Mouse (Mus musculus): ENCODE measurements around the gene Gps1. TPM values are rescaled to one million over a fixed set of nuclear protein-coding genes. Genes with fewer than 3 reads are reported as not detected.
"Not testable (repeated sequence)": the region's sequence is repeated elsewhere in the genome, so short reads cannot be mapped to it uniquely, and the experiment has no call there.

The Gps1 gene
- polyA plus RNA-seq, 1 experiment from 2014 or later: 245 TPM

- not testable (repeated sequence) for ATAC-seq (ENCODE audit: insufficient number of reproducible peaks, insufficient read depth, low FRiP score, low TSS enrichment); H3K4me1 ChIP-seq; H3K4me3 ChIP-seq; H3K9ac ChIP-seq; H3K36me3 ChIP-seq; H3K9me3 ChIP-seq; H3K4me2 ChIP-seq (replicated peaks); H3K27ac ChIP-seq
- peaks cover 16% of the 10 kb centered on the region for H3K27me3 ChIP-seq
- WGBS: 79% methylated on average over 3 of the region's 7 CpGs
These were observed 17.0 kb upstream of the Gps1 start for GRCm38 (mm10) chr11:120767023-120767422.

GRCm38 (mm10) chr11:120768206-120768605, 15.9 kb upstream of the Gps1 start:
- Histone ChIP-seq H3K27me3 (peaks cover 10% of the 10 kb centered on the region; the same call in 1 of the 2 replicates), H3K36me3 (no peaks in the 10 kb centered on the region), H3K4me1 (no peaks in the 10 kb centered on the region), H3K4me2 (replicated peaks) (no peak overlapping the region), H3K9ac (no peak overlapping the region), H3K4me3 (no peak overlapping the region), H3K27ac (no peak overlapping the region), H3K9me3 (no peaks in the 10 kb centered on the region)
- ATAC-seq (ENCODE audit: insufficient number of reproducible peaks, insufficient read depth, low FRiP score, low TSS enrichment): no peak
- 69% methylated on average over 1 of the region's 1 CpGs for WGBS

GRCm38 (mm10) chr11:120772749-120773148, 11.3 kb upstream of the Gps1 start:
- Histone ChIP-seq H3K27me3 (no peaks in the 10 kb centered on the region), H3K4me1 (peaks cover 8% of the 10 kb centered on the region; the same call in 1 of the 2 replicates), H3K4me3 (no peak overlapping the region), H3K36me3 (no peaks in the 10 kb centered on the region), H3K9me3 (no peaks in the 10 kb centered on the region), H3K4me2 (replicated peaks) (no peak overlapping the region), H3K9ac (no peak overlapping the region), H3K27ac (no peak overlapping the region)
- 78% methylated on average over 3 of the region's 3 CpGs for WGBS
- no peak for ATAC-seq (ENCODE audit: insufficient number of reproducible peaks, insufficient read depth, low FRiP score, low TSS enrichment)

- Histone ChIP-seq H3K4me1 (peaks cover 8% of the 10 kb centered on the region; the same call in 1 of the 2 replicates), H3K27ac (no peak overlapping the region), H3K4me3 (no peak overlapping the region), H3K27me3 (no peaks in the 10 kb centered on the region), H3K9ac (no peak overlapping the region), H3K9me3 (no peaks in the 10 kb centered on the region), H3K36me3 (no peaks in the 10 kb centered on the region), H3K4me2 (replicated peaks) (no peak overlapping the region)
- WGBS: 88% methylated on average over 7 of the region's 7 CpGs
- ATAC-seq (ENCODE audit: insufficient number of reproducible peaks, insufficient read depth, low FRiP score, low TSS enrichment): no peak
These were observed 10.4 kb upstream of the Gps1 start for GRCm38 (mm10) chr11:120773463-120774190.

GRCm38 (mm10) chr11:120775774-120776469, 8.2 kb upstream of the Gps1 start:
- ATAC-seq (ENCODE audit: insufficient number of reproducible peaks, insufficient read depth, low FRiP score, low TSS enrichment): peak; percentile 19; the same call in 1 of the 2 replicates
- no peak overlapping the region for H3K9ac ChIP-seq
- peaks cover 6% of the 10 kb centered on the region; the same call in 1 of the 2 replicates for H3K36me3 ChIP-seq
- no peak overlapping the region for H3K4me3 ChIP-seq
- no peaks in the 10 kb centered on the region for H3K27me3 ChIP-seq
- no peaks in the 10 kb centered on the region for H3K9me3 ChIP-seq
- H3K4me1 ChIP-seq: peaks cover 8% of the 10 kb centered on the region; the same call in 1 of the 2 replicates
- no peak overlapping the region for H3K27ac ChIP-seq
- no peak overlapping the region; the same call in 1 of the 2 replicates for H3K4me2 ChIP-seq (replicated peaks)
- WGBS: 27% methylated on average over 15 of the region's 15 CpGs

- H3K4me1 ChIP-seq: peaks cover 8% of the 10 kb centered on the region; the same call in 1 of the 2 replicates
- WGBS: 30% methylated on average over 6 of the region's 6 CpGs
- H3K4me2 ChIP-seq (replicated peaks): no peak overlapping the region
- H3K27me3 ChIP-seq: no peaks in the 10 kb centered on the region
- H3K4me3 ChIP-seq: no peak overlapping the region
- ATAC-seq (ENCODE audit: insufficient number of reproducible peaks, insufficient read depth, low FRiP score, low TSS enrichment): no peak
- H3K9ac ChIP-seq: no peak overlapping the region
- peaks cover 14% of the 10 kb centered on the region; the same call in 1 of the 2 replicates for H3K36me3 ChIP-seq
- H3K9me3 ChIP-seq: no peaks in the 10 kb centered on the region
- H3K27ac ChIP-seq: no peak overlapping the region
These were observed 6.9 kb upstream of the Gps1 start for GRCm38 (mm10) chr11:120777123-120777522.

GRCm38 (mm10) chr11:120779876-120780275, 4.2 kb upstream of the Gps1 start:
- no peak overlapping the region for H3K4me2 ChIP-seq (replicated peaks)
- 85% methylated on average over 1 of the region's 1 CpGs for WGBS
- no peaks in the 10 kb centered on the region for H3K9me3 ChIP-seq
- no peaks in the 10 kb centered on the region for H3K27me3 ChIP-seq
- H3K9ac ChIP-seq: no peak overlapping the region
- peaks cover 19% of the 10 kb centered on the region; the same call in 1 of the 2 replicates for H3K36me3 ChIP-seq
- no peak overlapping the region for H3K27ac ChIP-seq
- H3K4me3 ChIP-seq: no peak overlapping the region
- no peak for ATAC-seq (ENCODE audit: insufficient number of reproducible peaks, insufficient read depth, low FRiP score, low TSS enrichment)
- H3K4me1 ChIP-seq: peaks cover 14% of the 10 kb centered on the region

- H3K9me3 ChIP-seq; H3K4me3 ChIP-seq; H3K27ac ChIP-seq; H3K9ac ChIP-seq; H3K27me3 ChIP-seq; H3K4me2 ChIP-seq (replicated peaks); ATAC-seq (ENCODE audit: insufficient number of reproducible peaks, insufficient read depth, low FRiP score, low TSS enrichment): not testable (repeated sequence)
- peaks cover 19% of the 10 kb centered on the region; the same call in 1 of the 2 replicates for H3K36me3 ChIP-seq
- H3K4me1 ChIP-seq: peaks cover 18% of the 10 kb centered on the region
- WGBS: 86% methylated on average over 6 of the region's 6 CpGs
These were observed 2.7 kb upstream of the Gps1 start for GRCm38 (mm10) chr11:120781361-120781760.

GRCm38 (mm10) chr11:120783426-120784063, 527 bp upstream of the Gps1 start:
- 1% methylated on average over 42 of the region's 42 CpGs for WGBS
- Histone ChIP-seq H3K4me2 (replicated peaks) (peak overlapping the region; percentile 98), H3K9me3 (no peaks in the 10 kb centered on the region), H3K36me3 (peaks cover 38% of the 10 kb centered on the region), H3K9ac (peak overlapping the region; percentile 96), H3K4me3 (peak overlapping the region; percentile 99), H3K27me3 (no peaks in the 10 kb centered on the region), H3K27ac (peak overlapping the region; percentile 84), H3K4me1 (peaks cover 13% of the 10 kb centered on the region)
- ATAC-seq (ENCODE audit: insufficient number of reproducible peaks, insufficient read depth, low FRiP score, low TSS enrichment): peak; percentile 10; the same call in 1 of the 2 replicates

GRCm38 (mm10) chr11:120785145-120785544, 1.1 kb downstream of the Gps1 start:
- peaks cover 13% of the 10 kb centered on the region for H3K4me1 ChIP-seq
- peak overlapping the region; percentile 99 for H3K4me3 ChIP-seq
- H3K27ac ChIP-seq: no peak overlapping the region
- H3K9me3 ChIP-seq: no peaks in the 10 kb centered on the region
- peak overlapping the region; percentile 98 for H3K4me2 ChIP-seq (replicated peaks)
- H3K36me3 ChIP-seq: peaks cover 51% of the 10 kb centered on the region
- ATAC-seq (ENCODE audit: insufficient number of reproducible peaks, insufficient read depth, low FRiP score, low TSS enrichment): no peak
- WGBS: 36% methylated on average over 9 of the region's 9 CpGs
- H3K9ac ChIP-seq: peak overlapping the region; percentile 96
- no peaks in the 10 kb centered on the region for H3K27me3 ChIP-seq

- not testable (repeated sequence) for H3K4me2 ChIP-seq (replicated peaks); H3K27me3 ChIP-seq; H3K4me3 ChIP-seq; H3K9me3 ChIP-seq; H3K4me1 ChIP-seq; H3K27ac ChIP-seq; H3K9ac ChIP-seq; ATAC-seq (ENCODE audit: insufficient number of reproducible peaks, insufficient read depth, low FRiP score, low TSS enrichment)
- peaks cover 66% of the 10 kb centered on the region for H3K36me3 ChIP-seq
- 84% methylated on average over 10 of the region's 10 CpGs for WGBS
These were observed 4.4 kb downstream of the Gps1 start for GRCm38 (mm10) chr11:120788460-120788859.

Data from embryonic facial prominence, embryonic 12.5 days (tissue).